Mouse (Mus musculus): ENCODE measurements at regions not wholly inside any gene's neighbourhood (a gene's known extent, or its start where the extent isn't known, plus 50 kb on each side); places are given as distances from the start of the nearest gene placed in this dataset.

- 26% methylated on average over 8 of the region's 8 CpGs for WGBS
- peak overlapping the region; percentile 60; the same call in 1 of the 2 replicates for H3K27ac ChIP-seq
- H3K9ac ChIP-seq = no peak overlapping the region
- no peaks in the 10 kb centered on the region for H3K27me3 ChIP-seq
- H3K4me3 ChIP-seq = no peak overlapping the region
- H3K4me1 ChIP-seq = peaks cover 11% of the 10 kb centered on the region
- no peaks in the 10 kb centered on the region for H3K36me3 ChIP-seq
- no peak for ATAC-seq (ENCODE audit: insufficient number of reproducible peaks, insufficient read depth, low FRiP score, low TSS enrichment)
- H3K4me2 ChIP-seq (replicated peaks) = peak overlapping the region; percentile 35
- no peaks in the 10 kb centered on the region for H3K9me3 ChIP-seq
These were observed 199.1 kb downstream of the Klf6 start for GRCm38 (mm10) chr13:6060229-6060845.

DNA sequence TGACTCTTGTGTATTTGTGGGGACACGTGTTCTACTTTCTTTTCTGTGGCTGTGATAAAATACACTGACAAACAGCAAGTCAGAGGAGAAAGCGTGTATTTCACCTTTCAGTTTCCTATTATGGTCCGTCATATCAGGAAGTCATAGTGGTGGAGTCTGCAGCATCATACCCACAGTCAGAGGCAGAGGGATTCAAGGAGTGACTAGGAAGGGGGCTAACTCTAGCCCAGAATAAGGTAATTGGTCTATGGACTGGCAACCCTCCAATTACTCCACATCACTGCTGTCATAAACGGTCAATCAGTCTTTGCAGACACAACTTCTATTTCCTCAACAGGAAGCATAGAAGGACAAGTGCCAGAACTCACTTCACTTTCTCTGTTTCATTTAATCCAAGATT lies 201.0 kb downstream of the Klf6 start:
- 88% methylated on average over 4 of the region's 4 CpGs for WGBS
- H3K9ac ChIP-seq = no peak overlapping the region
- H3K9me3 ChIP-seq = no peaks in the 10 kb centered on the region

DNA sequence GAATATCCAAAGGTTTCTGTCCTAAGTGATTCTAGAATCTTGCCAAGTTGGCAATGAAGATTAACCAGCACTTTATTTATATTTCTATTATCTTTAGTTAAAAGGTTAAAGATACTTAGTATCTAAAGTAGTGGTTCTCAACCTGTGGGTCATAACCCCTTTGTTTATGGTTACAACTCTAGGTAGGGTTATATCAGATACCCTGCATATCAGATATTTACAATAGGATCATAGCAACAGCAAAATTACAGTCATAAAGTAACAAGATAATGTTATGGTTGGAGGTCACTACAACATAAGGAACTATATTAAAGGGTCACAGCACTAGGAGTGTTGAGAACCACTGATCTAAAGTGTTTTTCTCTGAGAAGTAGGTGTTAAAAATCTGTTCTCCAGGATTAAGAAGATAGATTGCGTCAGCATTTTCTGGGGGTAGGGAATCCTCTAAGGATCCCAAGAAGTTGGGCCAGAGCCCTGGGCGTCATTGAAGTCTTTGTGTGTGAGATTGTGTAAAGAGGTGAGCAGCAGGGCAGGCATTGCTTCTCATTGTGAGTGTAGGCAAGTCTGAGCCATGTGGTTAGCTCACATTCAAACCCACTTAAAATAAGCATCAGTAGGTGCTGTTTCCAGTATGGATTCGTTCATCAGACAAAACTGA lies 201.6 kb downstream of the Klf6 start:
- 80% methylated on average over 3 of the region's 3 CpGs for WGBS
- no peak overlapping the region for H3K4me2 ChIP-seq (replicated peaks)
- H3K27ac ChIP-seq = no peak overlapping the region
- no peak overlapping the region for H3K9ac ChIP-seq
- no peak overlapping the region for H3K4me3 ChIP-seq
- no peak for ATAC-seq (ENCODE audit: insufficient number of reproducible peaks, insufficient read depth, low FRiP score, low TSS enrichment)
- H3K4me1 ChIP-seq = peaks cover 11% of the 10 kb centered on the region
- no peaks in the 10 kb centered on the region for H3K27me3 ChIP-seq
- no peaks in the 10 kb centered on the region for H3K9me3 ChIP-seq
- no peaks in the 10 kb centered on the region for H3K36me3 ChIP-seq

More for the DNA sequence above, 201.0 kb downstream of the Klf6 start:
- Histone ChIP-seq H3K4me3 (no peak overlapping the region), H3K4me2 (replicated peaks) (no peak overlapping the region), H3K4me1 (peaks cover 11% of the 10 kb centered on the region), H3K36me3 (no peaks in the 10 kb centered on the region), H3K27me3 (no peaks in the 10 kb centered on the region), H3K27ac (no peak overlapping the region)
- ATAC-seq (ENCODE audit: insufficient number of reproducible peaks, insufficient read depth, low FRiP score, low TSS enrichment) = no peak

GRCm38 (mm10) chr13:6076978-6077825 lies 215.9 kb downstream of the Klf6 start:
- no peaks in the 10 kb centered on the region for H3K9me3 ChIP-seq
- H3K4me2 ChIP-seq (replicated peaks) = no peak overlapping the region
- no peak overlapping the region for H3K4me3 ChIP-seq
- whole genome bisulfite sequencing = 78% methylated on average over 4 of the region's 4 CpGs
- no peaks in the 10 kb centered on the region for H3K36me3 ChIP-seq
- H3K9ac ChIP-seq = no peak overlapping the region
- no peaks in the 10 kb centered on the region for H3K27me3 ChIP-seq
- no peak for ATAC-seq (ENCODE audit: insufficient number of reproducible peaks, insufficient read depth, low FRiP score, low TSS enrichment)
- H3K27ac ChIP-seq = no peak overlapping the region
- H3K4me1 ChIP-seq = no peaks in the 10 kb centered on the region

GRCm38 (mm10) chr13:6085891-6086290 lies 224.6 kb downstream of the Klf6 start:
- Histone ChIP-seq H3K4me2 (replicated peaks) (no peak overlapping the region), H3K9ac (no peak overlapping the region), H3K27ac (no peak overlapping the region), H3K4me3 (no peak overlapping the region), H3K36me3 (no peaks in the 10 kb centered on the region), H3K9me3 (no peaks in the 10 kb centered on the region), H3K4me1 (no peaks in the 10 kb centered on the region), H3K27me3 (no peaks in the 10 kb centered on the region)
- ATAC-seq (ENCODE audit: insufficient number of reproducible peaks, insufficient read depth, low FRiP score, low TSS enrichment) = no peak
- 61% methylated on average over 2 of the region's 2 CpGs for WGBS

GRCm38 (mm10) chr13:6109018-6109657 lies 247.9 kb downstream of the Klf6 start:
- no peaks in the 10 kb centered on the region for H3K36me3 ChIP-seq
- ATAC-seq (ENCODE audit: insufficient number of reproducible peaks, insufficient read depth, low FRiP score, low TSS enrichment) = no peak
- 87% methylated on average over 7 of the region's 7 CpGs for WGBS

DNA sequence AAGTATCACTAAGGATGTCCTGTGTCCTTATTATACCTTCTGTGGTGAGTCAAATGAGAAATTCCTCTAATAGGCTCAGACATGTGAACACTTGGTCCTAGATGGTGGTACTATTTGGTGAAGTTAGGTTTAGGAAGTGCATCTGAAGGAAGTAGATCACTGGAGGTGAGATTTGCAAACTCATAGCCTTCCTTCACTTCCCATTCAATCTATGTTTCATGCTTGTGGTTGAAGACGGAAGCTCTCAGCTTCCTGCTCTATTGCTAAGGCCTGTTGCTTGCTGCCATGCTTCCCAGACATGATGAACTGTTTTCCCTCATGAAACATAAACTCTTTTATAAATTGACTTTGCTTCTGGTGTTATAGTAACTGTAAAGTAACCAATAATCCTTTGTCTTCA lies 258.4 kb downstream of the Klf6 start:
- H3K27me3 ChIP-seq = no peaks in the 10 kb centered on the region
- H3K9me3 ChIP-seq = no peaks in the 10 kb centered on the region
- H3K4me3 ChIP-seq = no peak overlapping the region
- no peaks in the 10 kb centered on the region for H3K36me3 ChIP-seq
- no peak overlapping the region for H3K4me2 ChIP-seq (replicated peaks)
- no peak overlapping the region for H3K9ac ChIP-seq
- 88% methylated on average over 1 of the region's 1 CpGs for WGBS
- H3K27ac ChIP-seq = no peak overlapping the region
- H3K4me1 ChIP-seq = no peaks in the 10 kb centered on the region
- ATAC-seq (ENCODE audit: insufficient number of reproducible peaks, insufficient read depth, low FRiP score, low TSS enrichment) = no peak

More at GRCm38 (mm10) chr13:6109018-6109657, 247.9 kb downstream of the Klf6 start:
- Histone ChIP-seq H3K4me2 (replicated peaks) (no peak overlapping the region), H3K9me3 (no peaks in the 10 kb centered on the region), H3K27me3 (no peaks in the 10 kb centered on the region), H3K27ac (no peak overlapping the region), H3K4me1 (no peaks in the 10 kb centered on the region), H3K9ac (no peak overlapping the region), H3K4me3 (no peak overlapping the region)

- ATAC-seq (ENCODE audit: insufficient number of reproducible peaks, insufficient read depth, low FRiP score, low TSS enrichment) = no peak
- Histone ChIP-seq H3K9me3 (no peaks in the 10 kb centered on the region), H3K4me2 (replicated peaks) (no peak overlapping the region), H3K36me3 (no peaks in the 10 kb centered on the region), H3K4me3 (no peak overlapping the region), H3K4me1 (no peaks in the 10 kb centered on the region), H3K27ac (no peak overlapping the region), H3K27me3 (no peaks in the 10 kb centered on the region), H3K9ac (no peak overlapping the region)
- WGBS = 94% methylated on average over 1 of the region's 1 CpGs
These were observed 266.0 kb downstream of the Klf6 start for GRCm38 (mm10) chr13:6127311-6127710.

GRCm38 (mm10) chr13:6128903-6129302 lies 267.6 kb downstream of the Klf6 start:
- WGBS = 48% methylated on average over 1 of the region's 1 CpGs
- ATAC-seq (ENCODE audit: insufficient number of reproducible peaks, insufficient read depth, low FRiP score, low TSS enrichment) = no peak

GRCm38 (mm10) chr13:6131363-6131762 lies 270.1 kb downstream of the Klf6 start:
- Histone ChIP-seq H3K9ac (no peak overlapping the region), H3K27ac (no peak overlapping the region), H3K4me2 (replicated peaks) (no peak overlapping the region), H3K4me1 (no peaks in the 10 kb centered on the region), H3K36me3 (no peaks in the 10 kb centered on the region), H3K27me3 (no peaks in the 10 kb centered on the region), H3K4me3 (no peak overlapping the region), H3K9me3 (no peaks in the 10 kb centered on the region)
- ATAC-seq (ENCODE audit: insufficient number of reproducible peaks, insufficient read depth, low FRiP score, low TSS enrichment) = no peak
- WGBS = 72% methylated on average over 2 of the region's 2 CpGs

More at GRCm38 (mm10) chr13:6128903-6129302, 267.6 kb downstream of the Klf6 start:
- Histone ChIP-seq H3K9me3 (no peaks in the 10 kb centered on the region), H3K4me1 (no peaks in the 10 kb centered on the region), H3K36me3 (no peaks in the 10 kb centered on the region), H3K4me3 (no peak overlapping the region), H3K27me3 (no peaks in the 10 kb centered on the region), H3K27ac (no peak overlapping the region), H3K4me2 (replicated peaks) (no peak overlapping the region), H3K9ac (no peak overlapping the region)

DNA sequence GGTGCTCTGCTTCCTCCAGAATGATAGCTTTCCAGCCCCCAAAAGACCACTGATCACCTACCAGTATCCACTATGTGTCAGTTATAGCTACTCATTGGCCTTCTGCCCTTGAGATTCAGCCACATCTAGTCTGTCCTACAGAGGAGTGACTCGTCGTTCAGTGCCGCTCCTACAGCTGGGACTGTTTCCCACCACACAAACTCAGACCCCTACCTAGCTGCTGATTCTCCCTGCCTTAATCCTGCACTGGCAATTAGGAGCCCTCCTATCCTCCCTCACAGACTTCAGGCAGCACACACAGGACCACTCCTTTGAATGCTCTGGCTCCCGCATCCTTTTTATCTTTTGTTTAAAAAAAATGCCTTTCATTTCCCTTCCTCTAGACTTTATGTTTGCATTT lies 275.9 kb downstream of the Klf6 start:
- Histone ChIP-seq H3K9ac (no peak overlapping the region), H3K4me2 (replicated peaks) (no peak overlapping the region), H3K27ac (no peak overlapping the region), H3K4me1 (no peaks in the 10 kb centered on the region), H3K27me3 (no peaks in the 10 kb centered on the region), H3K9me3 (no peaks in the 10 kb centered on the region), H3K36me3 (no peaks in the 10 kb centered on the region), H3K4me3 (no peak overlapping the region)
- WGBS = 29% methylated on average over 4 of the region's 4 CpGs
- no peak for ATAC-seq (ENCODE audit: insufficient number of reproducible peaks, insufficient read depth, low FRiP score, low TSS enrichment)

Data from embryonic facial prominence, embryonic 12.5 days (tissue).